Mouse (Mus musculus) midbrain, embryonic 11.5 days (tissue): Measurements from ENCODE around the gene Dlg2. TPM values are rescaled to one million over a fixed set of nuclear protein-coding genes. Genes with fewer than 3 reads are reported as not detected.

ENCODE experiments used
- ATAC-seq: fragments of 200-750 bp; cut with Nextera tagmentation; 2 replicates; pipeline ENCODE4 v1.8.0; 2017; ENCODE audit warnings: moderate TSS enrichment, moderate library complexity; ENCODE audit not compliant: low FRiP score
- DNase-seq: peaks from one replicate; pipeline ENCODE4 v3.0.0; 2015; ENCODE audit warnings: low spot score; ENCODE audit errors: missing footprints
- H3K27ac ChIP-seq: fragments of 300-500 bp; sonication (generic); 2 replicates; pipeline ENCODE4 v1.5.1; 2014; ENCODE audit warnings: low read depth, low read length
- H3K27me3 ChIP-seq: fragments of 300-500 bp; sonication (generic); 2 replicates; pipeline ENCODE4 v1.6.1; 2014; ENCODE audit warnings: mild to moderate bottlenecking, low read length, moderate library complexity, mixed read lengths; ENCODE audit not compliant: control insufficient read depth, insufficient read depth
- H3K36me3 ChIP-seq: fragments of 300-500 bp; sonication (generic); 2 replicates; pipeline ENCODE4 v1.6.1; 2014; ENCODE audit warnings: mild to moderate bottlenecking, low read length, moderate library complexity, mixed read lengths; ENCODE audit not compliant: control insufficient read depth, insufficient read depth
- H3K4me1 ChIP-seq: fragments of 300-500 bp; sonication (generic); 2 replicates; pipeline ENCODE4 v1.6.1; 2014; ENCODE audit warnings: low read length; ENCODE audit not compliant: control insufficient read depth, insufficient read depth
- H3K4me2 ChIP-seq: fragments of 300-500 bp; sonication (generic); 2 replicates; pipeline ENCODE4 v1.6.1; 2014; ENCODE audit warnings: mild to moderate bottlenecking, moderate library complexity
- H3K4me3 ChIP-seq: fragments of 300-500 bp; sonication (generic); 2 replicates; pipeline ENCODE4 v1.5.1; 2014; ENCODE audit warnings: low read depth, low read length
- H3K9ac ChIP-seq: fragments of 300-500 bp; sonication (generic); 2 replicates; pipeline ENCODE4 v1.6.1; 2014; ENCODE audit warnings: low read length
- H3K9me3 ChIP-seq: fragments of 300-500 bp; sonication (generic); 2 replicates; pipeline ENCODE4 v1.6.1; 2016; ENCODE audit warnings: low read length; ENCODE audit not compliant: control insufficient read depth
- WGBS: fragments of 180-500 bp; shearing (Covaris S2); extraction: QIAGEN DNeasy Blood & Tissue Kit; methylation state at CpG from one replicate; pipeline ENCODE4 v1.1.7; 2014; 5-methylcytosine and 5-hydroxymethylcytosine counted together
- polyA plus RNA-seq: library from polyadenylated mRNA; unstranded; fragments of >200 nt; fragmentation: Nextera tagmentation; extraction: Ambion mirVana; gene quantifications from 2 replicates; pipeline ENCODE4 v1.2.1, GENCODE M21; 2014

The Dlg2 gene
- polyA plus RNA-seq, 1 experiment from 2014 or later = 1.8 TPM

DNA sequence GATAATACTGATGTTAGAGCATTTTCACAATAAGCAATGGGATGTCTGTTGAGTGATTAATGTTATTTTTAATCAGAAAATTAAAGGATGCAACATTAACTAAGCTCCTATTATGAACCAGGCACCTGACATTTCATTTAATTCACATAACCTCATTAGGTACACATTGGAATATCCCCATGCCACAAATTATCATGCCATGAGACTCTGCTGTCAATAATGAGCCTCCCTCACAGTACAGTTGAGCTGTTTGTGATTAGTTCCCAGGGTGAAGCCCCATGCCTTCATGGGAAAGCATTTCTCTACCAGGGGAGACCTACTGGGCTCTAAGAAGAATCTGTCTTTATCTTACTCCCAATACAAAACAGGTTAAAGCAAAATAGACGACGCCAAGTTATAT lies 697.1 kb downstream of the Dlg2 start:
- 98% methylated on average over 2 of the region's 2 CpGs for WGBS
- H3K27ac ChIP-seq = no peak overlapping the region
- no peaks in the 10 kb centered on the region for H3K36me3 ChIP-seq
- H3K4me2 ChIP-seq = no peak overlapping the region
- H3K4me1 ChIP-seq = no peaks in the 10 kb centered on the region
- no peak overlapping the region for H3K9ac ChIP-seq
- no peak overlapping the region for H3K4me3 ChIP-seq
- no peaks in the 10 kb centered on the region for H3K27me3 ChIP-seq
- DNase-seq (no peak), ATAC-seq (no peak)
- H3K9me3 ChIP-seq = no peaks in the 10 kb centered on the region

DNA sequence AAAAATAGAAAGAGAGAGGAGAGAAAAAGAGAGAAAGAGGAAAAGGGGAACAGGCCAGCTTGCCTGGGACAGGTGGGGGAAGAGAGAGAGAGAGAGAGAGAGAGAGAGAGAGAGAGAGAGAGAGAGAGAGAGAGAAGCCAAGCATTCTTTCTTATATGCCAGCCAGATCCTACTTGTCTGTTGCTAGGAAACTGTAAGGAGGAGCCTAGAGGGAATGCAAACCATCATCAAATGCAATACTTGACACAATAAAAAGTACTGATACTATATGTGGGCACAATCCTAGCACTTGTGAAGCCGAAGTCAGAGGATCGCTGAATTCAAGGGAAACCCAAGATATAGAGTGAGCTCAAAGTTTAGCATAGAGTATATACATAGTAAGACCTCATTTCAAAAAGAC lies 711.7 kb downstream of the Dlg2 start:
- H3K9me3 ChIP-seq = no peaks in the 10 kb centered on the region
- no peaks in the 10 kb centered on the region for H3K36me3 ChIP-seq
- no peak overlapping the region for H3K4me3 ChIP-seq
- 88% methylated on average over 2 of the region's 2 CpGs for WGBS
- H3K27me3 ChIP-seq = no peaks in the 10 kb centered on the region
- ATAC-seq (no peak), DNase-seq (no peak)
- H3K9ac ChIP-seq = no peak overlapping the region
- no peak overlapping the region for H3K27ac ChIP-seq
- no peak overlapping the region for H3K4me2 ChIP-seq
- H3K4me1 ChIP-seq = no peaks in the 10 kb centered on the region

- DNase-seq = no peak
- 89% methylated on average over 1 of the region's 1 CpGs for WGBS
- H3K27ac ChIP-seq = no peak overlapping the region
- H3K9ac ChIP-seq = no peak overlapping the region
- no peaks in the 10 kb centered on the region for H3K9me3 ChIP-seq
- no peak overlapping the region for H3K4me2 ChIP-seq
- H3K4me1 ChIP-seq = no peaks in the 10 kb centered on the region
- no peaks in the 10 kb centered on the region for H3K36me3 ChIP-seq
- no peak for ATAC-seq
- H3K4me3 ChIP-seq = no peak overlapping the region
- H3K27me3 ChIP-seq = no peaks in the 10 kb centered on the region
These were observed 722.9 kb downstream of the Dlg2 start for GRCm38 (mm10) chr7:91199372-91199771.

GRCm38 (mm10) chr7:91208083-91208852 lies 731.8 kb downstream of the Dlg2 start:
- H3K9ac ChIP-seq = no peak overlapping the region
- H3K4me3 ChIP-seq = no peak overlapping the region
- H3K4me1 ChIP-seq = no peaks in the 10 kb centered on the region
- H3K27ac ChIP-seq = no peak overlapping the region
- H3K36me3 ChIP-seq = no peaks in the 10 kb centered on the region
- no peaks in the 10 kb centered on the region for H3K27me3 ChIP-seq
- no peaks in the 10 kb centered on the region for H3K9me3 ChIP-seq
- ATAC-seq (peak; percentile 76), DNase-seq (no peak)
- WGBS = 67% methylated on average over 5 of the region's 5 CpGs
- no peak overlapping the region for H3K4me2 ChIP-seq

GRCm38 (mm10) chr7:91208973-91209372 lies 732.5 kb downstream of the Dlg2 start:
- H3K9me3 ChIP-seq = no peaks in the 10 kb centered on the region
- no peaks in the 10 kb centered on the region for H3K4me1 ChIP-seq
- no peak overlapping the region for H3K4me2 ChIP-seq
- no peak overlapping the region for H3K9ac ChIP-seq
- 79% methylated on average over 6 of the region's 6 CpGs for WGBS
- no peak for DNase-seq
- H3K27ac ChIP-seq = no peak overlapping the region
- no peaks in the 10 kb centered on the region for H3K36me3 ChIP-seq
- no peaks in the 10 kb centered on the region for H3K27me3 ChIP-seq
- ATAC-seq = no peak
- no peak overlapping the region for H3K4me3 ChIP-seq

- ATAC-seq (no peak), DNase-seq (no peak)
- Histone ChIP-seq H3K9me3 (no peaks in the 10 kb centered on the region), H3K4me1 (peaks cover 3% of the 10 kb centered on the region; the same call in 1 of the 2 replicates), H3K4me3 (no peak overlapping the region), H3K36me3 (no peaks in the 10 kb centered on the region), H3K4me2 (no peak overlapping the region), H3K27ac (no peak overlapping the region), H3K27me3 (no peaks in the 10 kb centered on the region), H3K9ac (no peak overlapping the region)
- WGBS = 93% methylated on average over 1 of the region's 1 CpGs
These were observed 735.8 kb downstream of the Dlg2 start for GRCm38 (mm10) chr7:91212236-91212635.

- WGBS = 79% methylated on average over 1 of the region's 1 CpGs
- H3K27me3 ChIP-seq = no peaks in the 10 kb centered on the region
- H3K4me2 ChIP-seq = no peak overlapping the region
- H3K4me3 ChIP-seq = no peak overlapping the region
- H3K36me3 ChIP-seq = no peaks in the 10 kb centered on the region
- H3K9me3 ChIP-seq = no peaks in the 10 kb centered on the region
- H3K4me1 ChIP-seq = peaks cover 4% of the 10 kb centered on the region; the same call in 1 of the 2 replicates
- no peak overlapping the region for H3K27ac ChIP-seq
- ATAC-seq (no peak), DNase-seq (no peak)
- no peak overlapping the region for H3K9ac ChIP-seq
These were observed 738.4 kb downstream of the Dlg2 start for GRCm38 (mm10) chr7:91214921-91215320.

DNA sequence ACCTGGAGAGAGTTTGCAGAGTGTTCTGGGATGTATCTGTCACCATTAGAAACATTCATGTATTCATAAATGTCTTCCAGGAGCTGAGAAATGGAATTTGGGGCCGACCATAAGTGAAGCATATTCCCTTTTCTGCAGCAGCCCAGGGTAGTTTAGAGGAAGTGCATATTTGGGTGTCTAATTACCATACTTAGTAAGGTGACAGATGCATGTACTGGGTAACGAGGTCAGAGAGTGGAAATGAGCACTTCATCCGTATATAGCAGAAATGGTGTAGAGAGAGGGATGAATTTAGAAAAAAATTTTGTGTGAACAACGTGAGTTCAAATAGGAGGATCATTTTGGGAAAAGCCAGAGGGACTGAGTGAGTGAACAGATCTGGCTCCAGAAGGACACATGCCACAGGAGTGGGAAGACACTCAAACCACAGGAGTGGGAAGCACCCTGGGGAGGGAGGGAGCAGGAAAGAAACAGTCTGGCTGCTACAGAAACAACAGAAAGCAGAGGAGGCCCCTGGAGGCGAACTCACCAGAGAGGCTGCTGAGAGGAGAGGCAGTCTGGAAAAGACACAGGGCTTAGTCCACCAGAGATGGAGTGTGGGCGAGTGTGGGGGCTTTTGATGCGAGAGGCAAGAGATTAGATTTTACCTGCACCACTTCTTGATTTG lies 742.0 kb downstream of the Dlg2 start:
- Histone ChIP-seq H3K9me3 (no peaks in the 10 kb centered on the region), H3K36me3 (no peaks in the 10 kb centered on the region), H3K4me2 (no peak overlapping the region), H3K4me1 (peaks cover 4% of the 10 kb centered on the region; the same call in 1 of the 2 replicates), H3K9ac (no peak overlapping the region), H3K4me3 (no peak overlapping the region), H3K27me3 (no peaks in the 10 kb centered on the region), H3K27ac (no peak overlapping the region)
- DNase-seq (no peak), ATAC-seq (no peak)
- WGBS = 70% methylated on average over 7 of the region's 7 CpGs

DNA sequence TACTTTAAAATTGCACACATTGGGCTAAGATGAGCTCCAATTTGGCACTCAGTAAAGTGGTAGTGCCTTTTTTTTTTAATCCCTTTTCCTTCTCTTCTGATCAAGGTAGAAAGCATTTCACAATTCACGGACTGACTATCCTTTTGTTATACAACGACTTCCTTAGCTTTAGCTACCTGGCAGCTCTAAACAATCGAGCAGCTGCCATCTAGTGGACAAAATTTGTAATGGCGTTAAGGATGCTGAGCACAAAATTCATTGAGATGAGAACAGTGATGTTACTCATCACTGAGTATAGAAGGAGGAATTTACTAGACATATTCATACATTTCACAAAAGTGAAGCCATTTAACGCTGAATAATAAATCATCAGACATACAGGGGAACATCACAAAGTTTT lies 750.0 kb downstream of the Dlg2 start:
- no peaks in the 10 kb centered on the region for H3K36me3 ChIP-seq
- ATAC-seq (peak; percentile 76), DNase-seq (peak; percentile 97)
- no peak overlapping the region for H3K9ac ChIP-seq
- 2% methylated on average over 5 of the region's 5 CpGs for WGBS
- no peaks in the 10 kb centered on the region for H3K4me1 ChIP-seq
- H3K4me2 ChIP-seq = no peak overlapping the region
- no peaks in the 10 kb centered on the region for H3K27me3 ChIP-seq
- H3K9me3 ChIP-seq = no peaks in the 10 kb centered on the region
- no peak overlapping the region for H3K27ac ChIP-seq
- no peak overlapping the region for H3K4me3 ChIP-seq
